Mouse (Mus musculus): ENCODE measurements around the gene Slc16a3.

Slc16a3 gene

DNA sequence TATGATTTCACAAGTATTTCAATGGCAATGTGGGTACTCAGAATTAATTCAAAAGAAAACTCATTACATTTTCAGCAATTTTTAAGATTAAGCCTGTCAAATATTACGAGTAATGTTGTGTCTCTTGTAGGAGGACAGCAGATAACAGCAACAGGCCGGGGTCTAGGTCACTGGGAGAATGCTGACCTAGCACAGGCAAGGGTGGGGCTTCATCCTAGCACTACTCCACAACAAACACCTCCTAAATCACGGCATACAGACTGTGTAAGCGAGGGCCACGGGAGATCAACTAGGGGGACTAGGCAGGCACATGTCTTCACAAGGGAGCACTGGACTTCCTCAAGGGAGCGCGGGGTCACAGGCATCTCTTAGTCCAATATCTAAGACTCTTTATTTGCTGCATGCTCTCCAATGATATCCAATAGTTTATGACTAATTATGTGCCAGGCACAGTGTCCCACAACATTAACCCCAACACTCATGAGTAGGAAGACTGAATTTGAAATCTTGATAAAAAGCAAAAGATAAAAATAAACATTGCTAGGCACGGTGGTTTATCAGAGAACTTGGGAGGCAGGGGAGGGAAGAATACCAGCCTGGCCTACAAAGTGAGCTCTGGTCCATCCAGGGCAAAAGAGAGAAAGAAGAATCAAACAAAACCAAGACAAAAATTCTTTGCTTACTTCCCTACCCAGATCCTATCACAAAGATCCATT is 31.6 kb downstream of the Slc16a3 start:
- no peak for DNase-seq

DNA sequence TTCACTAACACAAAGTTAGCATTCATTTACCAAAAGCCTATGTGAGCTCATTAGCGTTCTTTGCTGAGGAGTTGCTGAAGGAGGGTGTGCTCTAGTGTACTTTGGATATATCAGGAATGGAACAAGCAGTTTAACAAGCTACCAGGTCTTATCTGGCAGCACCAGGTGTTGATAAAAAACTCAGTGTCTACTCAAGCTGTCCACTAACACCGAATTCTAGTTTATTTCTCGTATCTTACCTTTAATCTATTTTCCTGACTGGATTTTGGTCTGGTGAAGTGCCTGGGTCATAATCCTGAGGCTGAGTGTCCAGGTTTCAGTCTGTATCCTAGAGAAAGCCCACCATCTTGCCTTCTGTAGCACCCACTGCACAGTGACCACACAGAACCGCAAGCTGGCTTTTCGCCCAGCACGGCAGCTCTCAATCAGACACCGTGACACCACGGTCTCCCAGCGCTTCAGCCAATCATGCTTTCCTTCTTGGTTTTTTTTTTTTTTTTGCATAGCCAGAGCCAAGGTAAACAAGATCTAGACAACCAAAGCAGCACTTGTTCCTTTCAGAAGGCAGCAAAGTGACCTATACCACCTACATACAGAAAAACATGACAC is 32.3 kb downstream of the Slc16a3 start:
- DNase-seq: peak; percentile 57

DNA sequence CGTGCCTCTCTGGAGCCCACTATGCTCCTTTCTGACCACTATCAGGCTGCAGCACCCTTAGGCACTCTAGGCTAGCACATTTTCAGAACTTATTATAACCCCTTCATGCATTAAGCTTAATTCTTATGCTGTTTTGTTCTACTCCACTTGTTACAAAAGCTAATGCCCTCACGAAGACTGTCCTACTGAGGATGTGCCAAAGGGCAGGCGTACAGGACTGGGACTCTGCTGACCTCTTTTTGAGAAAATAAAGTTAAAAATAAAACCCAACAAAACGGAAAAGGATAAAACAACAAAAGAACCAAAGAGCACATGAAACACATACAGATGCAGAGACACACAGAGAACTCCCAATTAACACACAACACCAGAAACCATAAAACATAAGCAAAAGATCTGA is 33.4 kb downstream of the Slc16a3 start:
- DNase-seq: no peak

DNA sequence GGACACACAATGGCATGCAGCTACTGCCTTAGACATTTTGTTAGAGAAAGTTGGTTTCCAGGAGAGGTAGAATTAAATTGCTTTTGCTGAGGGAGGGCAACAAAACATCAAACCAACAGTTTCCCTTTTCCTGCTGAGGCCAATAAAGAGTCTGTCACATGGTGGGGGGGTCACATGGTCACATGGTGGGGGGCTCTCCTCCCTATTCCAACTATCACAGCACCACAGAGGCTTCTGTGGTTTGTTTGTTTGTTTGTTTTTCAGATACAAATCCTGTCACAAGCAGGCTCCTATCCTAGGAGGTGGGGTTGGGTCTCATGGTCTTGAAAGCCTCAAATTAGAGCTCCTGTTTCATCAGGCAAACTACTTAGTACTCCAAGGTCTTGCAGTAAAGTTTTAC is 34.2 kb downstream of the Slc16a3 start:
- DNase-seq: no peak

DNA sequence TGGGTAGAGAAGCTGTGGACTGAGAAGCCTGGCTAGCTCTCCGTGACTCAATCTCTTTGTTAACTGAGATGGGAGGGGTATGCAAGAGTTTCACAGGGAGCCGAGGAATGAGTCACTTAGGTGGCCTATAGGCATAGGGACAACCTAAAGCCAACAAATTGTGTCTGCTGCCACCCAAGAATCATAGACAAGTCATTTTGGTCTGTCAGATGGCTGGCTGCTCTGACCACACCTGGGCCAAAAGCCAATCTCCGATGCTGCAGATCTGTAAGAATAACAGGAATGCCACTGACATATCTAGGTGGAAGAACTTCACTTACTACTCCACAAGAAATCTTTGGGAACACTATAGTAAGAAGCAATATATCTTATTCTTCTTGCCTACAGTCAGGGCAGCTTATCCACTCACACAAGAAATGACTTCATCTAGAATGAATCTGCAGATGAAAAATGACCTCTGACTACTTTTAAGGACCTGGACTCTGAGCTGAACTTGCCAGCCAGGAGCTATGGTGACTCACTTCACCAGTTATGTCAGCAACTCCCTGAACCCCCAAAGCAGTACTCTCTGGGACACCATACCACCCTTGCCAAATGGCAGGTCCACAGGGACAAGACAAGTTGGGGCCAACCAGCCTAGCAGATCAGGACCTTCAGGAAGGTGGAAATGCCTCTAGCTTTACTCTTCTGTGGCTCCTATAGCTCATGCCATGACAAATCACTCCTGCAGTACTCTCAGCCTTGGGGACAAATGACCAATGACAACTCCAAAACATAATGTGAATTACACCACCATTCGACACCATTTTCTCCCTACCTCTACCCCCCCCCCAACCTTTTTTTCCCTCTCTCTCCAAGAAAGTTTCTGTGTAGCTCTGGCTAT is 36.4 kb downstream of the Slc16a3 start:
- no peak for DNase-seq

GRCm38 (mm10) chr11:120987608-120988007 is 39.3 kb downstream of the Slc16a3 start:
- DNase-seq: no peak

- no peak for DNase-seq
Measured at GRCm38 (mm10) chr11:120988410-120988809, 40.1 kb downstream of the Slc16a3 start.

GRCm38 (mm10) chr11:120989523-120989922 is 41.2 kb downstream of the Slc16a3 start:
- DNase-seq: no peak

GRCm38 (mm10) chr11:120990126-120990781 is 42.0 kb downstream of the Slc16a3 start:
- DNase-seq: peak; percentile 69

DNA sequence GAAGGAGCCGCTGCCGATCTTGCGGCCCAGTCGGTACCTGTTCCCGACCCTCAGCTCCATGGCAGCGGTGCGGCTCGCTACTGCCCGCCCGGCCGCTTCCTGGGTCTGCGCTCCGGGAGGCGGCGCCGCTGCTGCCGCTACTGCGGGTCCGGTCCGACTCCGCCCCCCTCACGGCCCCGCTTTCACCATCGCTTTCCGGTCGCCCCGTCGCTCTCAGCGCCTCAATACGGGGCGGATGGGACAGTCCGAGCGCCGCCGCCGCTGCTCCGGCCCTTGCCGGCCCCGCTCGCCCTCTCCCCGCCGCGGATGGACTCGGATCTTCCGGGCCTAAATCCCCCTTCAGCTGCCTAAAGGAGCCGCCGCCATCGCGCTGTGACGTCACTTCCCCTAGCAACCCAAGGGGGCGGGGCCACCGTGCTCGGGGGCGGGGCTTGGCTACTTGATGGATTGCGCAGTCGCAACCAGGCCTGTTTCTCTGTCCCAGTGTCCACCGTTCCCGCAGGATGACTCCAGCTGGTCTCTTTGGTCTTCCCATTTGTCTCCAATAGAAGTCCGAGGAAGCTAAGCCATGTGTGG is 42.8 kb downstream of the Slc16a3 start, which contains the start of gene Csnk1d:
TSS of gene Csnk1d (minus strand) at position 380 of the 576 bp plus-strand sequence.
- DNase-seq: peak; percentile 99

DNA sequence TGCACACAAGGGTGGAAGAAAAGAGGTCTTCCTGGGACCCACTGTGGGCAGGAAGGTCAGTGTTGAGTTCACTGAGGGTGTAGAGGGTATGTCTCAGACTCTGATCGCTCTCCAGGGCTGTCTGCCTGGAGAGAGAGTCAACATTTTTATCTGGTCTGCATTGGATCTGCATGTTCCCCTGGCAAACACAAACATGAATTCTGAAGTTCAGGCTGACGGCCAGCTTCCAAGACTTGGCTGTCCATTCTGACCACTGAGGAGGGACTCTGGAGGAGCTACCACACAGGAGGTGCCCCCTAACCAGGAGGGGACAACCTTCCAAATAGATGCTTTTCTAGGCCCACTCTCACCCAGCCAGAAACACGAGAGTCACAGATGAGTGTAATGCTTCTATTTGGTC is 43.5 kb downstream of the Slc16a3 start:
- peak; percentile 30 for DNase-seq

DNA sequence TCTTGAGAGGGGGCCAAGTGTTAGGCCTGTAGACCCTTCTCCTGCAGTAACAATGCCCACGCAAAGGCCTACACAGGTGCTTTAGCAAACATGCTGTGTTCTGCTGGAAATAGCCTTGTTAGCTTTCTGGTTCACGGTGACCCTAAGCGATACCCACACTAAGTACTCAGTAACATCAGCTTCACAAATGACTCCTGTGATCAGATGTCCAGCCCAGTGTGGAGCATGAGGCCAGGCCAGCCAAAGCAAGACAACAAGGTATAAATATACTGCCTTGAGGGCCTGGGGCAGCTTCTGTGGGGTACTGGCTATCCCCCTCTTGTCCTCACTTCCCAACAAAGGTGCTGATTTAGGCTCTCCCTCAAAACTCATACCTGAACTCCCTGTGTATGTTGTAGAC is 44.8 kb downstream of the Slc16a3 start:
- no peak for DNase-seq

- peak; percentile 15 for DNase-seq
Measured at GRCm38 (mm10) chr11:120993586-120993985, 45.3 kb downstream of the Slc16a3 start.

GRCm38 (mm10) chr11:120994741-120995140 is 46.5 kb downstream of the Slc16a3 start:
- DNase-seq: no peak

GRCm38 (mm10) chr11:121001966-121002365 is 53.7 kb downstream of the Slc16a3 start:
- DNase-seq: peak; percentile 65

DNA sequence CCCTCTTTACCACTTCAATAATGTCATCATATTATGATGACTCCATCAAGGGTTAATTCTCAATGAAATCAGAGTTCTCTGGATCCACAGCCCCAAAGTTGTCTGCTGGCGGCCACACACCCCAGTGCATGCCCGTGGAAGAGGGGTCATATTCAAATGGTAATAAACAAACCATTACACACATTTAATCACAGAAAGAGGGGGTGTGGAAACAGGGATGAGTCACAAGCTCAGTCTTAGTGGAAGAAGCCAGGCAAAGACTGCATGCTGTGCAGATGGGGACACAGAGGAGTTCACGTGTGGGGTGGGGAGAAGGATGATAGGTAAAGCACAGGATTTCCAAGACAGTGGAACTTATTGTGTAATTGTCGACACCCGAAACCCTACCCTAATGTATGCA is 56.0 kb downstream of the Slc16a3 start:
- no peak for DNase-seq

DNA sequence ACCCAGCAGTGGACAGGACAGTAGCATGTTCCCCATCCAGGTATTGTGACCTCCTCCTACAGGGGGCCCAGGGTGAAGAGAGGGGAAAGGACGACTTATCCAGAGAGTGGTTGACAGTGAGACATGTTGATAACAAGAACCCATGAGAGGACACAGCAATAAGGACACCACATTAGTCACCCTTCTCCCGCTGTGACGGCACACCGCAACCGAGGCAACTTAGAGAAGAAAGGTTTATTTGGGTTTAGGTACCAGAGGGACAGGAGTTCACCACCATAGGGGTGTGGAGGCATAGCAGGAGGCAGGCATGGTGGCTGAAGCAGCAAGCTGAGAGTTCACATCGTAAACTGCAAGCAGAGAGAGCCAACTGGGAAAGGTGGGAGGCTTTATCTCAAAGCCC is 57.9 kb downstream of the Slc16a3 start:
- no peak for DNase-seq

- DNase-seq: no peak
Measured at GRCm38 (mm10) chr11:121010044-121010755, 61.9 kb downstream of the Slc16a3 start.
